Mouse (Mus musculus) small intestine, adult 2 months (tissue): ENCODE data around the gene Zic2.

Source experiments
- CTCF ChIP-seq: fragments of 200-500 bp; IDR thresholded peaks from 2 replicates; pipeline ENCODE4 v1.5.1; 2012; ENCODE audit warnings: low read depth, mild to moderate bottlenecking, control low read depth, inconsistent platforms, low read length, moderate library complexity, mixed read lengths; ENCODE audit not compliant: insufficient replicate concordance, insufficient read length; ENCODE audit errors: extremely low read depth
- POLR2A ChIP-seq: fragments of 200-500 bp; IDR thresholded peaks from 2 replicates; pipeline ENCODE4 v1.6.1; 2012; ENCODE audit warnings: low read depth, mild to moderate bottlenecking, control low read depth, inconsistent platforms, low read length, moderate library complexity

DNA sequence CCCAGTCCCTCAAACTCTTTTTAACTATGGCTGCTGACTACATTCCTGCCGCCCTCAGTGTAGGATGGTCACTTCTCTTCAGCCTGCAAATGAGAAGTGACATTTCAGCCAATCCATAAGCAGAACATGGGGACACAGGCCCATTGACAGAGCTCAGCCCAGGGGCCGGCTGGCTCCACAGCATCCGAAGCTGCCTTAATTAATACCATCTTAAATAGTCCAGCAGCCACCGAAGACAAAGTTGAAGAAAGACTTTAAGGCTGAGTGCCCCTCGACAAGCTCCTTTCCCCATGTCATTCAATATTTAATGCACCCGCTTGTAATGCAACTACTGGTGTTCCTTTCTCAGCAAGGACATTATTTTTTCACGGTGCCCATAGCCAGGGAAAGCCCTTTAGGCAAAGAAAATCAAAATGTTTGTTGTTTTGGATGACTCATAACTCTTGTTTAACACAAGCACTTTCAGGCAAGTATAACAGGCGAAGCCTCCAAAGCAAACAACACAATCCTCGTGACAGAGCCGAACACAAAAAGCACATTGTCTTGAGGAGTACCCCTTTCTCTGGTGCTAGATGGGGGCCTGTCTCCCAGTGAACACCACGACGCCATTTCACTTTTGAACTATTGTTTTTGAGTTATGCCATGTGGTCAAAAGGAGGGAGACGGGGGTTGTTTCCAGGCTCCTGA lies 22.4 kb upstream of the Zic2 start:
- no peak for TF ChIP-seq POLR2A
- TF ChIP-seq CTCF, result no peak
